Mouse (Mus musculus): ENCODE results near the gene Atg101. TPM values are rescaled to one million over a fixed set of nuclear protein-coding genes. Genes with fewer than 3 reads are reported as not detected.
"Not testable (repeated sequence)": the region's sequence is repeated elsewhere in the genome, so short reads cannot be mapped to it uniquely, and the experiment has no call there.

Atg101 gene
- total RNA-seq, 4 experiments from 2014 or later, result 28.6 to 35.4 (median 31.8) TPM

- DNase-seq (ENCODE audit: low spot score in 2 of 2), result no peak
Measured at GRCm38 (mm10) chr15:101312006-101312405, 27.9 kb downstream of the Atg101 start.

DNA sequence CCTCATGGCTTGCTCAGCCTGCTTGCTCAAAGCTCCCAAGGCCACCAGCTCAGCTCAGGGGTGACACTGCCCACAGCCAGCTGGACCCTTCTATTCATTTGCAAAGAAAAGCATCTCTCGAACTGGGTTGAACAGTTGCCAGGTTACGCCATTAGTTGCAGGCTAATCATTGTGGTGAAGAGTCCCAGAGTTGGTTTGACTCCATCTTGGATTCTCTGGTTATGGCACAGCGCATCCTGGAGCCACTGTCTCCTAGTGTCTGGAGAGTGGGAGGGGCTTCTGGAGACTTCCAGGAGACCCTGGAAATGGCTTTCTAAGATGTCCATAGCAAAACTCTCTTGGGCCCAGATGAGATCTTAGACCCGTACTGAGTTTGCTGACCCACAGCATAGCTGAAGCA is 31.3 kb downstream of the Atg101 start:
- DNase-seq (ENCODE audit: low spot score in 2 of 2), result no peak

GRCm38 (mm10) chr15:101315832-101316231 is 31.8 kb downstream of the Atg101 start:
- peak; percentile 86 to 88 for DNase-seq (ENCODE audit: low spot score in 2 of 2)

DNA sequence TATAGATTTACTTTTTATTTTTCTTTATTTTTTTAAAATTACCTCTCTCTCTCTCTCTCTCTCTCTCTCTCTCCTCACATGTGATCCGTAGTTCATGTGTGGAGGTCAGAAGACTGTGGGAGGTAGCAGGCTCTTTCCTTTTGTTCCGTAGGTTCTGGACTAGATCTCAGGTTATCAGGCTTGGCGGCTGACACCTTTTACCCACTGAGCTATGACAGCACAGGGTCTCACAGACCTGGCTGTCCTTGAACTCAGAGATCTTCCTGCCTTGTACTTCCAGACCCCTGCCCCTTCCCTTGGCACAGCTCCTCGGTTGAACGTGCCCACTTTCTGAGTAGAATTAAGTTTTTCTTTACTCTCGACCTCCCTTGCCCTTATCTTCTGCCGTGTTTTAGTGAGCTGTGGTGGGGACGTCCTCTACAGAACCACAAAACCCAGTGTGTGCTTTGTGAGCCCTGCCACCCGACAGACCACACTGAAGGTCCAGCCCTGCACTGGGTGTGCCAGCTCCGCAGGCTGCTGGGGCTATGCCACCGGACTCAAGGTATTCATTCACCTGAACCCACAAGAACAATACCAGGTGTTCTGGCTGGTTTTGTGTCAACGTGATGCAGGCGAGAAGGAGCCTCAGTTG is 32.3 kb downstream of the Atg101 start:
- DNase-seq (ENCODE audit: low spot score in 2 of 2), result no peak

GRCm38 (mm10) chr15:101316913-101317813 is 33.1 kb downstream of the Atg101 start:
- no peak for DNase-seq (ENCODE audit: low spot score in 2 of 2)

GRCm38 (mm10) chr15:101317814-101318500 is 33.9 kb downstream of the Atg101 start:
- DNase-seq (ENCODE audit: low spot score in 2 of 2), result no peak

GRCm38 (mm10) chr15:101318889-101319765 is 35.1 kb downstream of the Atg101 start:
- DNase-seq (ENCODE audit: low spot score in 2 of 2), result no peak

GRCm38 (mm10) chr15:101320010-101320617 is 36.0 kb downstream of the Atg101 start:
- DNase-seq (ENCODE audit: low spot score in 2 of 2), result no peak

GRCm38 (mm10) chr15:101320618-101321041 is 36.6 kb downstream of the Atg101 start:
- peak in 1 of 2 experiments; percentile 57 for DNase-seq (ENCODE audit: low spot score in 2 of 2)

- no peak for DNase-seq (ENCODE audit: low spot score in 2 of 2)
Measured at GRCm38 (mm10) chr15:101321126-101321525, 37.1 kb downstream of the Atg101 start.

DNA sequence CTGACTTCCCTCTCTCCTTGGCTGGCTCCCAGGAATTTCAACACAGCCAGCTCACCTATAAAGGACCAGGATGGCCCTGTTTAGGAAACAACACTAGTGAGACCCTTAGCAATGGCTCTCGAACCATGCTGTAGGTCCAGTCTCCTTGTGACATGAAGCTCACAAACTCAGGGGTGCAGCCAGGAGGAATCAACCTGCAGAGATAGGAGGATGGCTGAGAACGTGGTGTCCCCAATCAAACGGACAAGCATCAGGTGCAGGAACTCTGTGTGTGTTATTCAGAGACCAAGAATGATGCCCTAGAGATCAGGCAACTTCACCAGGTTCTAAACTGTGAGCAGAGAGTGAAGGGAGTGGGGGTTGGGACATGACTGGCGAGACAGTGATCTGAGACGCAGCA is 38.0 kb downstream of the Atg101 start:
- DNase-seq (ENCODE audit: low spot score in 2 of 2), result no peak

DNA sequence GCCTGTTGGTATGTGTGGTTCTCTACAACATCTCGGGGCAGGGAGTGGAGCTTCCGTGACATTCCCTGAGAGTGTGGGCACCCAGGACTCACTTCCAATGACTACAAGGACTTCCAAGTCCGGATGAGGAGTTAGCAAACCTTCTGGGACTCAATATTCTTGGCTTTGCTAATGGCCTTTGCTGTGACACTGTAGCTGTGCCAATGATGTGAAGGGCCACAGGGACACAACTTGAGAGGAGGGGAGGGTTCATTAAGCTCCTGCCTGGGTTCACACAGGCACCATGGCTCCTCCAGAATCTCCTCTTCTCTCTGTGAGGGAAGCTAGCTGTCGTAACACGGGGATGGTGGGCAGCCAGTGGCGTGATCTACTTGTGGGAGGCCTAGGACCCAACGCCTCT is 38.6 kb downstream of the Atg101 start:
- no peak for DNase-seq (ENCODE audit: low spot score in 2 of 2)

DNA sequence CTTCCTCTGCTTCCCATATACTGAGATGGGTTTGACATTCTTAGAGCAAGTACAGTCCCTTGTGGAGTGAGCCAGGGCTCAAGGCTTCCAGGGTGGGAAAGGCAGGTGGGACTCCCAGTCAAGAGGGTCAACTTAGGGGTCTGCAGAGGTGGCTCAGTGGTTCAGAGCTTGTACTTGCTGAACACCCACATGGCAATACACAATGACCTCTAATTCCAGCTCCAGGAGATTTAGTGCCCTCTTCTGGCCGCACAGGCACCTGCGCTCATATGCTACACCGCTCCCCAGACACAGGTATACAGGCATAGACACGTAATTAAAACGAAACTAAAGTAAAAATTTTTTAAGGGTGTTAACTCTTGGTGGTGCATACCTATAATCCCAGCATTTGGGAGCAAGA is 39.4 kb downstream of the Atg101 start:
- DNase-seq (ENCODE audit: low spot score in 2 of 2), result no peak

- DNase-seq (ENCODE audit: low spot score in 2 of 2), result not testable (repeated sequence)
Measured at GRCm38 (mm10) chr15:101324409-101324808, 40.3 kb downstream of the Atg101 start.

- DNase-seq (ENCODE audit: low spot score in 2 of 2), result no peak
Measured at GRCm38 (mm10) chr15:101325991-101326534, 42.0 kb downstream of the Atg101 start.

DNA sequence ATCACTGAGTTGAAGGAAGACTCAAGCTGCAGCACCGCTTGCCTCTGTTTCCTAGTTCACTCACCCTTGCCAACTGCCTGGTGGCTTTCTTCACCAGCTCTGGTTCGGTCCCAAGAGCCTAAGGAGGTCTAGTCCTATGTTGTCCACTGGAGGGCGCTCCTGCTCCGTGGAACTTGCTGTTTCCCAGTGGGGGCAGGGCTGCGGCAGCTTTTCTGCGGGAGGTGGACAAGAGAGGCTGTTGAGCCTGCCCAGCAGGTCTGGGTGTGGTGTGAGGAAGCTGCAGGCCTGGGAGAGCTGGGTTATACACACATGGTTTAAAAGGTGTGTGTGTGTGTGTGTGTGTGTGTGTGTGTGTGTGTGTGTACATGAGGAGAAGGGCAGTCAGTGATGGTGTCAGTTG is 43.2 kb downstream of the Atg101 start:
- peak; percentile 73 to 80 for DNase-seq (ENCODE audit: low spot score in 2 of 2)

- no peak for DNase-seq (ENCODE audit: low spot score in 2 of 2)
Measured at GRCm38 (mm10) chr15:101328876-101329563, 44.9 kb downstream of the Atg101 start.

DNA sequence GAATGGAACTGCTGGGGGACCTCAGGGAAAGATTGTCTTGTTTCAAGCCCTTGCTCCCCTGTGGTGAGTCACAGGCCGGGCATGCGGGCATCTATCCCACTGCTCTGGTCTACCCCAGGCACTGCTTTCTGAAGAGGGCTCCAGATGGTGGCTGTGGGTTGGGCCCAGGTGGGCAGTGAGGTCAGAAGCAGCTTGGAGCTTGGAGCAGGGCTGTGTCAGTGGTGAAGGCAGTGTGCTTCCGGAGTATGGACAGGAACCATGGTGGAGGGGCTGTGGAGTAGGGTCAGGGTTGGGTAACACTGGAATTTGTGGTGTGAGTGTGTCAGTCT is 45.5 kb downstream of the Atg101 start:
- no peak for DNase-seq (ENCODE audit: low spot score in 2 of 2)

DNA sequence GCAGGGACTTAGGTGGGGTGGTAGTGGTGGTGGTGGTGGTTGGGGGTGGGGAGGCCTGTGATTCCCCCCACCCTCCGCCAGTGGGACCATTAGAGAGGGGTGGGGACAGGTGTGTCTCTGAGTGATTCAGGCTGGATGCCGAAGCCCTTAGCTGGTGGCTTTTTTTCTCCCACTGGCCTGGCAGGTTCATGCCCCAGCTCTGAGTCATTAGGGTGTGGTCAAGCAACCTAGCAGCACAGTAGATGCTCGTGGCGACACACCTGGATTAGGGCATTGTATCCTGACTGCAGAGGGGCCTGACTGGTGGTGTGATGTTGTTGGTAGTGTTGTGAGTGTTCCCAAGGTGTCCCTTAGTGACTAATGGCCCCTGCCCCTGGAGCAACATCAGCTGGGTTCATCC is 47.0 kb downstream of the Atg101 start:
- DNase-seq (ENCODE audit: low spot score in 2 of 2), result no peak

DNA sequence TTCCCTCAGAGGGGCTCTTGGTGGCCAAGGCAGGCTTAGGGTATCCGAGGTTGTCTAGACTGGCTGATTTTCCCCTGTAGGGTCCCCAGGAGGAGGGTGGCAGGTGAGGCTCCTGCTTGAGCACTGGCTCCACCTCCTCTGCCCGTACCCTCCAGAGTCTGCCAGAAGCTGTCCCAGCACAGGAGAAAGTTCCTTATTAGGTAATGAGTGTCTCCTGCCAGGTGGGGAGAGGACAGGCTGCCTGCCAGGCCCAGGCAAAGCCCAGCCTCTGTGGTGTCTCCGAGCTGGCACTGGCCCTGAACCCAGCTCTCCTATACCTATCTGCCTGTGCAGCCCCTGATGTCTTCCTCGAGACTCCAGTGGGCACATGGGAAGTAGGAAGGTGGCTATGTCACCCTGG is 48.3 kb downstream of the Atg101 start:
- no peak for DNase-seq (ENCODE audit: low spot score in 2 of 2)
